Mouse (Mus musculus): ENCODE data around the gene Clpb.

DNA sequence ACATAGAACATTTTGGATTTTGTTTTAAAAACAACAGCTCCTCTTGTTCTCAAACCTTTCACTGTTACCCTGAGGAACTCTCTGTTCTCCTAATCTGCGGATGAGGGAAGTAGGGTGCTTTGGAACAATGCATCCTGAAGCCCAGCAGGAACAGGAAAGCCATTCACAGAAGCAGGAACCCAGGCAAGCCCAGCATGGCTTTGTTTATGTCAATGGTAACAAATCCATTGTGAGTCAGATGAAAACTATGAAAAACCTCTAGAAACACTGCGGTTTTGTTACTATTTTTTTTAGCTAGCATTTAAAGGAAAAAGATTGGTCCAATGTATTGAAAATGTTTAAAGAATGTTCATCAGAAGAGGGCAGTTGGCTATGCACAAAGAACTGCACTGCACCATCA, 35.0 kb upstream of the Clpb start:
- TF ChIP-seq CTCF (IDR thresholded peaks at IDR 0.05; ENCODE audit: control insufficient read depth, insufficient read depth, low read length) (no peak), POLR2A (IDR thresholded peaks at IDR 0.05; ENCODE audit: borderline replicate concordance, control insufficient read depth, low read depth, low read length) (no peak)

Data from bone marrow, adult 2 months (tissue).